Mouse (Mus musculus): ENCODE measurements around the gene Usp36.
"Not testable (repeated sequence)": the region's sequence is repeated elsewhere in the genome, so short reads cannot be mapped to it uniquely, and the experiment has no call there.

Gene Usp36

GRCm38 (mm10) chr11:118289999-118290889 is at the start of gene Usp36:
TSS of gene Usp36 (minus strand) at chr11:118290244.
- DNase-seq (ENCODE audit: low spot score in 2 of 2) = peak; percentile 100

GRCm38 (mm10) chr11:118337491-118338168 is 47.6 kb upstream of the Usp36 start:
- no peak for DNase-seq (ENCODE audit: low spot score in 2 of 2)

DNA sequence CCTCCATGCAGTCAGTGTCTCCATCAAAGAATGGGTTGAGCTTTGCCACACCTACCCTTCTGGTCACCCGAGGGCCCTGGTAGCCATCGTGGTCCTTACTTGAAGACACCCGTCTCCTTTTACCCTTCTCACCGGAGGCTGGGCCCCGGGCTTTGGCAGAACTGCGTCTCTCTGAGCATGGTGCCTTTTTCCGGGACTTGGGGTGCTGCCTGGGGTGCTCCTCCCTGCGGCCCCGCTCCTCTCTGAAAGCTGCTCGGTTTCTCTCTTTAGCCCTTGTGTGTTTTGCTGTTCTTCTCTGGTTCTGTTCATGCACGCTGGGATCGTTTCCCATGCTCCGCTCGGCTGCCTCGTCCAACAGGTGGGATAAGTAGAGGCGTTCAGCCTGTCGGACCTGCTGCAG is 43.4 kb upstream of the Usp36 start:
- no peak for DNase-seq (ENCODE audit: low spot score in 2 of 2)

DNA sequence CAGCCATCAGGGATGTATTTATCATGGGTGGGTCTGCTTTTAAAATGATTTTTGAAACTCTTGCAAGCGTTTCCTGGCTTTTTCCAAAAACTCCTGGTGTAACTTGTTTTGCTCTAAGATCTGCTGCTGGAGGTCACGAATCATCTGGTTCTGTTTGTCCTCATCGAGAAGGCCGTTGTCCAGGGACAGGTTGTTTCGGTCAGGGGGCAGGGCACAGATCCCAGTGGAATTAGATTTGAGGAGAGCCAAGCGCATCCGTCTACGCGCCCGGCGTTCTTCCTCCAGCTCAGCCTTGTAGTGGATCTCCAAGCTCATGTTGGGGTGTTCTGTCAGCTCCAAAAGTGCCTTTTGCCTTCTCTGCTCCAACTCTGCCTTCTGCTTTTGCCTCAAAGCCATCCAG is 42.3 kb upstream of the Usp36 start:
- DNase-seq (ENCODE audit: low spot score in 2 of 2) = no peak

GRCm38 (mm10) chr11:118330777-118331176 is 40.7 kb upstream of the Usp36 start:
- no peak for DNase-seq (ENCODE audit: low spot score in 2 of 2)

DNA sequence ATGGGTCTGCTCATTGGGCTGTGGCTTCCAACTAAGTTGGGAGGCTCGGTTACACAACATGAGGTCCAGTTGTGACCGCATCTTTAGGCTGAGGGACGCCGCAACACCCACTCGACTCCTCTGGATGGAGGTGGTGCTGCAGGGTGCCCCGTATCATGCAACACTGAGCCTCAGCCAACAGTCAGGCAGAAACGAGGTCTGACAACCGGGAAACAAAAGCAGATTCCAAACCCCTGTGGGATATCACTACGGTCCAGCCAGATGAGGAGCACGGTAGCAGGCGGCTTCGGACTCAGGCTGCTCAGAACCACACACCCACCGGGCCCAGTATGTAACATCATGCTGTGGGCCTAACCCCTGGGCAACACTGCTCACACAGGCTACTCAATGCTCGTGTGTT is 40.3 kb upstream of the Usp36 start:
- DNase-seq (ENCODE audit: low spot score in 2 of 2) = no peak

- DNase-seq (ENCODE audit: low spot score in 2 of 2) = no peak
Observed at GRCm38 (mm10) chr11:118328947-118329346, 38.9 kb upstream of the Usp36 start.

GRCm38 (mm10) chr11:118328511-118328910 is 38.5 kb upstream of the Usp36 start:
- DNase-seq (ENCODE audit: low spot score in 2 of 2) = no peak

GRCm38 (mm10) chr11:118326991-118327971 is 37.2 kb upstream of the Usp36 start:
- peak; percentile 73 to 85 for DNase-seq (ENCODE audit: low spot score in 2 of 2)

- DNase-seq (ENCODE audit: low spot score in 2 of 2) = no peak
Observed at GRCm38 (mm10) chr11:118326491-118326890, 36.4 kb upstream of the Usp36 start.

- DNase-seq (ENCODE audit: low spot score in 2 of 2) = no peak
Observed at GRCm38 (mm10) chr11:118324541-118324940, 34.5 kb upstream of the Usp36 start.

- DNase-seq (ENCODE audit: low spot score in 2 of 2) = no peak
Observed at GRCm38 (mm10) chr11:118323974-118324373, 33.9 kb upstream of the Usp36 start.

- DNase-seq (ENCODE audit: low spot score in 2 of 2) = no peak
Observed at GRCm38 (mm10) chr11:118322647-118323046, 32.6 kb upstream of the Usp36 start.

- DNase-seq (ENCODE audit: low spot score in 2 of 2) = no peak
Observed at GRCm38 (mm10) chr11:118321971-118322370, 31.9 kb upstream of the Usp36 start.

- DNase-seq (ENCODE audit: low spot score in 2 of 2) = no peak
Observed at GRCm38 (mm10) chr11:118321500-118321899, 31.5 kb upstream of the Usp36 start.

GRCm38 (mm10) chr11:118318678-118319077 is 28.6 kb upstream of the Usp36 start:
- DNase-seq (ENCODE audit: low spot score in 2 of 2) = no peak

GRCm38 (mm10) chr11:118317129-118317528 is 27.1 kb upstream of the Usp36 start:
- no peak for DNase-seq (ENCODE audit: low spot score in 2 of 2)

- DNase-seq (ENCODE audit: low spot score in 2 of 2) = no peak
Observed at GRCm38 (mm10) chr11:118316231-118316806, 26.3 kb upstream of the Usp36 start.

- no peak for DNase-seq (ENCODE audit: low spot score in 2 of 2)
Observed at GRCm38 (mm10) chr11:118312132-118312723, 22.2 kb upstream of the Usp36 start.

DNA sequence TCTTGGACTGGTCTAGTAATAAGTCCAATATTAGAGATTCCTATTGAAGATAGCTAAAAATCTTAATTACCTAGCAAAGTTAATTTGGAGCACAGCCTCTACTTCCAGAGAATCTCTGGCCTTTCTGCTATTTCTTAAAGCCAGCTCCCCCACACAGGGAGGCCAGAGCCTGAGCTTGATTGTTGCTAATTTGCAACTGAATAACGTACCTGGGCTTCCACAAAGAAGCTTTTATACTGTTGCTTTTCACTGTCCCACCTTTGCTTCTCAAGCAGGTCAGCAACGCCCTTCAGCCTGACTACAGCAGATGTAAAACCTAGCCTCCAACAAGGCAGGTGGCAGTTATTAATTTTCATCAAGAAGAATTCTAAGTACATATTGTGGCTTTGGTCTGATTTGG is 17.9 kb upstream of the Usp36 start:
- not testable (repeated sequence) for DNase-seq (ENCODE audit: low spot score in 2 of 2)

- DNase-seq (ENCODE audit: low spot score in 2 of 2) = not testable (repeated sequence)
Observed at GRCm38 (mm10) chr11:118303959-118304358, 13.9 kb upstream of the Usp36 start.
